Mouse (Mus musculus): ENCODE results near the gene Aldh1a1. TPM values are rescaled to one million over a fixed set of nuclear protein-coding genes. Genes with fewer than 3 reads are reported as not detected.

Gene Aldh1a1
- polyA plus RNA-seq, 1 experiment, result not detected

- Histone ChIP-seq H3K4me2 (ENCODE audit: low read depth) (no peak overlapping the region), H3K36me3 (ENCODE audit: control insufficient read depth, insufficient read depth) (no peaks in the 10 kb centered on the region), H3K4me3 (no peak overlapping the region), H3ac (ENCODE audit: control insufficient read depth, insufficient read length) (no peak overlapping the region), H3K27me3 (ENCODE audit: control insufficient read depth, insufficient read depth, insufficient read length) (no peaks in the 10 kb centered on the region), H3K79me2 (ENCODE audit: control insufficient read depth, insufficient read depth) (no peaks in the 10 kb centered on the region)
- TF ChIP-seq CEBPB (IDR thresholded peaks at IDR 0.05; ENCODE audit: insufficient read depth, poor library complexity, severe bottlenecking) (no peak), REST (IDR thresholded peaks at IDR 0.05; ENCODE audit: insufficient read depth, insufficient read length) (no peak), E2F4 (IDR thresholded peaks at IDR 0.05; ENCODE audit: insufficient read depth) (no peak), MYOD1 (IDR thresholded peaks at IDR 0.05; ENCODE audit: control insufficient read depth in 1 of 3, insufficient read length in 2 of 3, low read depth in 2 of 3) (no peak), TCF3 (IDR thresholded peaks at IDR 0.05; ENCODE audit: insufficient read length, low read depth) (no peak)
Observed at GRCm38 (mm10) chr19:20650008-20650407, 157.5 kb downstream of the Aldh1a1 start.

- Histone ChIP-seq H3K4me3 (no peak overlapping the region), H3K27me3 (ENCODE audit: control insufficient read depth, insufficient read depth, insufficient read length) (no peaks in the 10 kb centered on the region), H3K4me2 (ENCODE audit: low read depth) (no peak overlapping the region), H3K79me2 (ENCODE audit: control insufficient read depth, insufficient read depth) (no peaks in the 10 kb centered on the region), H3K36me3 (ENCODE audit: control insufficient read depth, insufficient read depth) (no peaks in the 10 kb centered on the region), H3ac (ENCODE audit: control insufficient read depth, insufficient read length) (no peak overlapping the region)
- TF ChIP-seq MAX (IDR thresholded peaks at IDR 0.05; ENCODE audit: low read depth) (no peak), REST (IDR thresholded peaks at IDR 0.05; ENCODE audit: insufficient read depth, insufficient read length) (no peak), CEBPB (IDR thresholded peaks at IDR 0.05; ENCODE audit: insufficient read depth, poor library complexity, severe bottlenecking) (no peak), E2F4 (IDR thresholded peaks at IDR 0.05; ENCODE audit: insufficient read depth) (no peak), USF1 (IDR thresholded peaks at IDR 0.05; ENCODE audit: low read depth) (no peak), MYOG (IDR thresholded peaks at IDR 0.05; ENCODE audit: control insufficient read depth in 1 of 3, insufficient read depth in 1 of 3, insufficient read length in 2 of 3, low read depth in 2 of 3) (no peak), MYOD1 (IDR thresholded peaks at IDR 0.05; ENCODE audit: control insufficient read depth in 1 of 3, insufficient read length in 2 of 3, low read depth in 2 of 3) (no peak), TCF12 (IDR thresholded peaks at IDR 0.05; ENCODE audit: insufficient read depth, poor library complexity, severe bottlenecking) (no peak), SRF (IDR thresholded peaks at IDR 0.05; ENCODE audit: control insufficient read depth, insufficient read length, low read depth) (no peak), TCF3 (IDR thresholded peaks at IDR 0.05; ENCODE audit: insufficient read length, low read depth) (no peak), POLR2AphosphoS2 (IDR thresholded peaks at IDR 0.05; ENCODE audit: insufficient read length, low read depth) (no peak), POLR2A (IDR thresholded peaks at IDR 0.05; ENCODE audit: insufficient read length, low read depth) (no peak)
Observed at GRCm38 (mm10) chr19:20653082-20653676, 160.7 kb downstream of the Aldh1a1 start.

- TF ChIP-seq POLR2A (IDR thresholded peaks at IDR 0.05; ENCODE audit: insufficient read length, low read depth) (no peak), TCF12 (IDR thresholded peaks at IDR 0.05; ENCODE audit: insufficient read depth, poor library complexity, severe bottlenecking) (no peak), REST (IDR thresholded peaks at IDR 0.05; ENCODE audit: insufficient read depth, insufficient read length) (no peak), TCF3 (IDR thresholded peaks at IDR 0.05; ENCODE audit: insufficient read length, low read depth) (no peak), MAX (IDR thresholded peaks at IDR 0.05; ENCODE audit: low read depth) (no peak), USF1 (IDR thresholded peaks at IDR 0.05; ENCODE audit: low read depth) (no peak), MYOG (IDR thresholded peaks at IDR 0.05; ENCODE audit: control insufficient read depth in 1 of 3, insufficient read depth in 1 of 3, insufficient read length in 2 of 3, low read depth in 2 of 3) (no peak), E2F4 (IDR thresholded peaks at IDR 0.05; ENCODE audit: insufficient read depth) (no peak), CEBPB (IDR thresholded peaks at IDR 0.05; ENCODE audit: insufficient read depth, poor library complexity, severe bottlenecking) (no peak), SRF (IDR thresholded peaks at IDR 0.05; ENCODE audit: control insufficient read depth, insufficient read length, low read depth) (no peak), POLR2AphosphoS2 (IDR thresholded peaks at IDR 0.05; ENCODE audit: insufficient read length, low read depth) (no peak), MYOD1 (IDR thresholded peaks at IDR 0.05; ENCODE audit: control insufficient read depth in 1 of 3, insufficient read length in 2 of 3, low read depth in 2 of 3) (no peak)
Observed at GRCm38 (mm10) chr19:20654141-20654873, 161.8 kb downstream of the Aldh1a1 start.

GRCm38 (mm10) chr19:20677697-20678355 lies 185.3 kb downstream of the Aldh1a1 start:
- H3ac ChIP-seq (ENCODE audit: control insufficient read depth, insufficient read length), result no peak overlapping the region
- no peak overlapping the region for H3K4me2 ChIP-seq (ENCODE audit: low read depth)
- H3K4me3 ChIP-seq, result no peak overlapping the region
- H3K27me3 ChIP-seq (ENCODE audit: control insufficient read depth, insufficient read depth, insufficient read length), result no peaks in the 10 kb centered on the region
- no peak for TF ChIP-seq MYOG (IDR thresholded peaks at IDR 0.05; ENCODE audit: control insufficient read depth in 1 of 3, insufficient read depth in 1 of 3, insufficient read length in 2 of 3, low read depth in 2 of 3)
- no peak for TF ChIP-seq TCF3 (IDR thresholded peaks at IDR 0.05; ENCODE audit: insufficient read length, low read depth)
- TF ChIP-seq POLR2AphosphoS2 (IDR thresholded peaks at IDR 0.05; ENCODE audit: insufficient read length, low read depth), result no peak
- TF ChIP-seq SRF (IDR thresholded peaks at IDR 0.05; ENCODE audit: control insufficient read depth, insufficient read length, low read depth), result no peak
- TF ChIP-seq REST (IDR thresholded peaks at IDR 0.05; ENCODE audit: insufficient read depth, insufficient read length), result no peak
- no peak for TF ChIP-seq E2F4 (IDR thresholded peaks at IDR 0.05; ENCODE audit: insufficient read depth)
- no peak for TF ChIP-seq CEBPB (IDR thresholded peaks at IDR 0.05; ENCODE audit: insufficient read depth, poor library complexity, severe bottlenecking)
- no peak for TF ChIP-seq MAX (IDR thresholded peaks at IDR 0.05; ENCODE audit: low read depth)
- no peak for TF ChIP-seq POLR2A (IDR thresholded peaks at IDR 0.05; ENCODE audit: insufficient read length, low read depth)
- TF ChIP-seq USF1 (IDR thresholded peaks at IDR 0.05; ENCODE audit: low read depth), result no peak
- TF ChIP-seq MYOD1 (IDR thresholded peaks at IDR 0.05; ENCODE audit: control insufficient read depth in 1 of 3, insufficient read length in 2 of 3, low read depth in 2 of 3), result no peak
- TF ChIP-seq TCF12 (IDR thresholded peaks at IDR 0.05; ENCODE audit: insufficient read depth, poor library complexity, severe bottlenecking), result no peak
- no peaks in the 10 kb centered on the region for H3K79me2 ChIP-seq (ENCODE audit: control insufficient read depth, insufficient read depth)
- H3K36me3 ChIP-seq (ENCODE audit: control insufficient read depth, insufficient read depth), result no peaks in the 10 kb centered on the region

More at GRCm38 (mm10) chr19:20654141-20654873, 161.8 kb downstream of the Aldh1a1 start:
- Histone ChIP-seq H3K79me2 (ENCODE audit: control insufficient read depth, insufficient read depth) (no peaks in the 10 kb centered on the region), H3K27me3 (ENCODE audit: control insufficient read depth, insufficient read depth, insufficient read length) (no peaks in the 10 kb centered on the region), H3K4me3 (no peak overlapping the region), H3K36me3 (ENCODE audit: control insufficient read depth, insufficient read depth) (no peaks in the 10 kb centered on the region), H3ac (ENCODE audit: control insufficient read depth, insufficient read length) (no peak overlapping the region), H3K4me2 (ENCODE audit: low read depth) (no peak overlapping the region)

Other genes with a start within 250 kb of the Aldh1a1 start
- gene Anxa1, start 101.8 kb upstream of the Aldh1a1 start, polyA plus RNA-seq (2012; fragmentation: generic; extraction: Trizol), result 139 TPM
- not detected for gene Aldh1a7, start 234.8 kb downstream of the Aldh1a1 start, polyA plus RNA-seq (2012; fragmentation: generic; extraction: Trizol)

Data from myocyte (in vitro differentiated cells).